Mouse (Mus musculus): ENCODE measurements around the gene Fez2. TPM values are rescaled to one million over a fixed set of nuclear protein-coding genes. Genes with fewer than 3 reads are reported as not detected.

Fez2 gene
- 25.3 and 26.9 TPM in 2 replicates for polyA plus RNA-seq (2012; rRNA removed)

GRCm38 (mm10) chr17:78417381-78418281 lies at the start of gene Fez2:
Gene Fez2 (minus strand): TSS chr17:78418152.

Other genes with a start within 250 kb of the Fez2 start
- gene Crim1, start 217.9 kb downstream of the Fez2 start, polyA plus RNA-seq (2012; rRNA removed) = 77.8 and 88.6 TPM in 2 replicates
- 5.9 and 6.3 TPM in 2 replicates for gene Vit, start 89.9 kb upstream of the Fez2 start, polyA plus RNA-seq (2012; rRNA removed)

Measured in ovary, adult 2 months (tissue).